Mouse (Mus musculus): ENCODE measurements around the gene Gstp2. TPM values are rescaled to one million over a fixed set of nuclear protein-coding genes. Genes with fewer than 3 reads are reported as not detected.
"Not testable (repeated sequence)": the region's sequence is repeated elsewhere in the genome, so short reads cannot be mapped to it uniquely, and the experiment has no call there.

Gstp2 gene
- polyA plus RNA-seq, 1 experiment from 2014 or later = 33.6 TPM

DNA sequence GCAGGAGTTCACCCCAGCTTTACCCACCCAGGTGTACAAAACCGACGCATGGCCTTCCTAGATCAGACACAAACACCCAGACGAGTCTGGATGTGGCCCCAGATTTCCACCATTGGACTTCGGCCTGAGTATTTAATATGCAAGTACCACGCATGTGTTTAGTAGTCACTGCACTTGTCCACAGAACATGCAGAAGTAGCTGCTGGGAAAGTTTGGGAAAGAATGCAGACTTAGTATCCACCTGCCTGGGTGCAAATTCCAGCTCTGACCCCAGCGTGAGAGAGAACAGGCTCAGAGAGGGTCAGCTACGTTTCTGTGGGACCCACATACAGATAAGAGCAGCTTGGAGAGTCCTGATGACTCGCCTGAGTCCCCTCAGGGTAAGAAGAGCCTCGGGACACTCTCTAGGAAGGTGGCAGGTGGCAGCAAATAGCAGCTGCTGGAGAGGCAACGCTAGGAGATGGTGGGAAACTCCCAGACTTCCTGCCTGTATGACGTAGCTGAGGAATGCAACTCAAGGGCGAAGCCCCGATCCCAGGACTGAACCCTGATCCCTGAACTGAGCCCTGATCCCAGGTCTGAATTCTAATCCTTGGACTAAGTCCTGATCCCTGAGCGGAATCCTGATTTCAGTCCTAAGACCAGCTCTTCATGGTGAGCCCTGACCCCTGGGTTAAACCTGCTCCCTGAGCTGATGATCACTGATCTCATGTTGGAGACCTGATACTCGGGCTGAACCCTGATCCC, 10.3 kb upstream of the Gstp2 start:
- 43% methylated on average over 15 of the region's 15 CpGs for WGBS
- no peak overlapping the region for H3K4me2 ChIP-seq (ENCODE audit: low read depth, low read length)
- H3K4me3 ChIP-seq (ENCODE audit: low read length) = no peak overlapping the region
- ATAC-seq = peak; percentile 24
- peak overlapping the region; percentile 11; the same call in 1 of the 2 replicates for H3K9ac ChIP-seq (ENCODE audit: low read depth, low read length)
- no peaks in the 10 kb centered on the region; the same call in 1 of the 2 replicates for H3K9me3 ChIP-seq (ENCODE audit: control insufficient read depth, low read length)
- H3K36me3 ChIP-seq (ENCODE audit: control insufficient read depth, insufficient read depth, low read length) = no peaks in the 10 kb centered on the region
- no peaks in the 10 kb centered on the region for H3K27me3 ChIP-seq (replicated peaks; ENCODE audit: control insufficient read depth, insufficient read depth, low read length)
- H3K4me1 ChIP-seq (ENCODE audit: control insufficient read depth, insufficient read depth, low read length) = peaks cover 15% of the 10 kb centered on the region
- peak overlapping the region; percentile 31 for H3K27ac ChIP-seq (ENCODE audit: low read length)

DNA sequence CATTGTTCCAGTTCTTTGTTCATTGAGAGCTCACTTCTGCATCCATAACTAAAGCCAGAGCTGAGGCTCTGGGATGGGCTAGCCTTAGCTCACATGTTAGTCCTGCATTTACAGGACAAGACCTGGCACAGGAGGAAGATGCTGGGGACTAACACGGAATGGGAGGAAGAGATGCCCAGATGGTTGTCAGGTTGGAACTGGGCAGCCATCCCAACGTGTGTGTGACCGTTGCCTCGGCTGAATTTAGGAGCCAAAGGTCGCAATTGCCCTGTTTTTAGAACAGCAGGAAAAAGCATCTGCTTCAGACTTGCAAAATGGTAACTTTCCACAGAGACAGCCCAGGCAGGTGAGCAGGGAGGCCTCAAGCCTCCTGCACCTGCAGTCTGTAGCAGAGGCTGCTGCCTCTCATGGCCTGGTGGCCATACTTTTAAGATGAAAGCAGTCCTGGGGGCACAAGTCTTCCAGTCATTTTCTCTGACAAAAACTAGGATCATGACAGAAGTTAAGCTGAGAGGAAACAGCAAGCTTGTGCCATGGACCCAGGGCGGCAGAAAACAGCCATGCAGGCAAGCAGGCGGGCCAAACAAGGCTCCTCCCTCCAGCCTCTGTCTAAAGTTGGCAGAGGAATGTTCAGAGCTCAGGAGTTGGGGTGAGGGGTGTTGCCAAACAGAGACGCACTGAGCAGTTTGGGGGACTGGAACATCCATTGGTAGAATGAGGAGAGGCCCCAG, 9.6 kb upstream of the Gstp2 start:
- Histone ChIP-seq H3K27me3 (replicated peaks; ENCODE audit: control insufficient read depth, insufficient read depth, low read length) (no peaks in the 10 kb centered on the region), H3K4me1 (ENCODE audit: control insufficient read depth, insufficient read depth, low read length) (peaks cover 15% of the 10 kb centered on the region), H3K9me3 (ENCODE audit: control insufficient read depth, low read length) (no peaks in the 10 kb centered on the region; the same call in 1 of the 2 replicates), H3K36me3 (ENCODE audit: control insufficient read depth, insufficient read depth, low read length) (no peaks in the 10 kb centered on the region), H3K9ac (ENCODE audit: low read depth, low read length) (no peak overlapping the region), H3K27ac (ENCODE audit: low read length) (0 out of 2 replicates have a peak overlapping the region, but pooled peaks have one; percentile 16), H3K4me3 (ENCODE audit: low read length) (no peak overlapping the region), H3K4me2 (ENCODE audit: low read depth, low read length) (no peak overlapping the region)
- 70% methylated on average over 8 of the region's 8 CpGs for WGBS
- no peak for ATAC-seq

DNA sequence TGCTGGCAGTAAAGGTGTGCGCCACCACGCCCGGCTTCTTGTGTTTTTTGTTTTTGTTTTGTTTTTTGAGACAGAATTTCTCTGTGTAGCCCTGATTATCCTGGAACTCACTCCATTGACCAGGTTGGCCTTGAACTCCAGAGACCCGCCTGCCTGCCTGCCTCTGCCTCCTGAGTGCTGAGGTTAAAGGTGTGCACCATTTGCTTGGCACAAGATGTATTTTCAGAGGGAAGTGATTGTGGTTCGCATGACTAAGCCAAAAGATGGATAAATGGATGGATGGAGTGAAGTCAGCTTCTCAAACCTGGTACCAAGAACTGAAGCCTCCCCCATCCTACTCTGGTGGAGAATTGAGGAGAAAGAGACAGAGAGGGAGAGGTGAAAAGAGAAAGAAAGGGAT, 8.8 kb upstream of the Gstp2 start:
- WGBS = 88% methylated on average over 5 of the region's 5 CpGs
- no peaks in the 10 kb centered on the region; the same call in 1 of the 2 replicates for H3K9me3 ChIP-seq (ENCODE audit: control insufficient read depth, low read length)
- ATAC-seq = no peak
- H3K4me2 ChIP-seq (ENCODE audit: low read depth, low read length) = no peak overlapping the region
- no peaks in the 10 kb centered on the region for H3K36me3 ChIP-seq (ENCODE audit: control insufficient read depth, insufficient read depth, low read length)
- peaks cover 15% of the 10 kb centered on the region for H3K4me1 ChIP-seq (ENCODE audit: control insufficient read depth, insufficient read depth, low read length)
- H3K9ac ChIP-seq (ENCODE audit: low read depth, low read length) = no peak overlapping the region
- H3K27me3 ChIP-seq (replicated peaks; ENCODE audit: control insufficient read depth, insufficient read depth, low read length) = no peaks in the 10 kb centered on the region
- no peak overlapping the region for H3K4me3 ChIP-seq (ENCODE audit: low read length)
- no peak overlapping the region for H3K27ac ChIP-seq (ENCODE audit: low read length)

DNA sequence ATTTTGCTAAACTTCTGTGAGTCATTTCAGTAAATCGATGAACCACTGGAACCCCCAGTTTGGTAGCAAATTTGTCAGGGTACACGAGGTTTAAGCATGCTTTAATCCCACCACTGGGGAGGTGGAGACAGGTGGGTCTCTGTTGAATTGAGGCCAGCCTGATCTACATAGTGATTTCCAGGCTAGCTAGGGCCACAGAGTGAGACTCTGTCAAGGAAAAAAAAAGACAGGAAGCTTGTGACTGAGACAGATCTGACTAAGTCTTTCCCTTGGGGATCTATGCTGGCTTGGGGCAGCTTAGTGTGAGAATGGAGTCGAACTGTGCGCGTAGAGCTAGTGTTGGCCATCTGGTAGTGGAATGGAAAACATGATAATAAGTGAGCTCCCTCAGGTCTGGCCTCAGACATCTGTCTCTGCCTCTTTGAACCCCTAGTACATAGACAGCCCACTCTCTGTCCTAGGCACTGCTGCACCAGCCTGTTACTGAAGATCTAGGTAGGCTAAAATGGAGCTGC, 6.8 kb upstream of the Gstp2 start:
- Histone ChIP-seq H3K4me2 (ENCODE audit: low read depth, low read length) (no peak overlapping the region), H3K27me3 (replicated peaks; ENCODE audit: control insufficient read depth, insufficient read depth, low read length) (no peaks in the 10 kb centered on the region), H3K4me3 (ENCODE audit: low read length) (no peak overlapping the region), H3K4me1 (ENCODE audit: control insufficient read depth, insufficient read depth, low read length) (peaks cover 15% of the 10 kb centered on the region), H3K9ac (ENCODE audit: low read depth, low read length) (no peak overlapping the region), H3K27ac (ENCODE audit: low read length) (no peak overlapping the region), H3K9me3 (ENCODE audit: control insufficient read depth, low read length) (no peaks in the 10 kb centered on the region; the same call in 1 of the 2 replicates), H3K36me3 (ENCODE audit: control insufficient read depth, insufficient read depth, low read length) (no peaks in the 10 kb centered on the region)
- ATAC-seq = no peak
- 80% methylated on average over 5 of the region's 5 CpGs for WGBS

DNA sequence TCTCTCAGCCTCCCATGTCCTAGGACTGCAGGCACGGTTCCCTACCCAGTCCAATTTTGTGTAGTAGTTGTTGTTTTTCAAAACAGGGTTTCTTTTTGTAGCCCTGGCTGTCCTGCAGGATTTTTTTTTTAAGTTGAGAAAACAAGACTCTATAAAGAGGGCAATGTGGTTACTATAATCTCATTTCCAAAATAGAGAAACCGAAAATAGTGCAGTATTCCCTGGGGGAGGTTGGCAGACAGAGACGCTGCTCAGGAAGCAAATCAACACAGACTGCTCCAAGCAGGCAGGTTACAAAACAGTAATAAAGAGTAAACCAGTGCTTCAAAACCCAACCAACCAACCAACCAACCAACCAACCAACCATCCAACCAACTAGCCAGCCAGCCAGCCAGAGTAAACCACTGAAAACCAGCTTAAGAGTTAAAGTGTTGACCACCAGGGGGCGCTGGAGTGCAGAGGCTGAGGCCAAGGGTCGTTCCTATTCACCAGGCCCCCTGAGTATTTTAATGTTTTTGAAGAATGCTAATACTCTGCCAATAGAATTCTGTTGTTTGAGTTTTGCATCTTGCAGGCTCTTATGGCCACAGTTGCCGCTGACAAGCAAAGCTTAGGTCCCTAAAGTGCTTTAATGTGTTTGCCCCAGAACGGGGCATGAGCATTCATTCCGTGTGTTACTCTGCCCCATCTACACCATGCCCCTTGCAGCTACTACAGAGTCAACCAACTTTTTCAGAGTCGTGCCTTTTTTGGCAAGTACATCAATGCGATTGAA, 6.1 kb upstream of the Gstp2 start:
- Histone ChIP-seq H3K27ac (ENCODE audit: low read length) (no peak overlapping the region), H3K9ac (ENCODE audit: low read depth, low read length) (no peak overlapping the region), H3K9me3 (ENCODE audit: control insufficient read depth, low read length) (no peaks in the 10 kb centered on the region; the same call in 1 of the 2 replicates), H3K4me2 (ENCODE audit: low read depth, low read length) (no peak overlapping the region), H3K4me1 (ENCODE audit: control insufficient read depth, insufficient read depth, low read length) (peaks cover 12% of the 10 kb centered on the region), H3K27me3 (replicated peaks; ENCODE audit: control insufficient read depth, insufficient read depth, low read length) (no peaks in the 10 kb centered on the region), H3K36me3 (ENCODE audit: control insufficient read depth, insufficient read depth, low read length) (no peaks in the 10 kb centered on the region), H3K4me3 (ENCODE audit: low read length) (no peak overlapping the region)
- WGBS = 52% methylated on average over 10 of the region's 10 CpGs
- no peak for ATAC-seq

DNA sequence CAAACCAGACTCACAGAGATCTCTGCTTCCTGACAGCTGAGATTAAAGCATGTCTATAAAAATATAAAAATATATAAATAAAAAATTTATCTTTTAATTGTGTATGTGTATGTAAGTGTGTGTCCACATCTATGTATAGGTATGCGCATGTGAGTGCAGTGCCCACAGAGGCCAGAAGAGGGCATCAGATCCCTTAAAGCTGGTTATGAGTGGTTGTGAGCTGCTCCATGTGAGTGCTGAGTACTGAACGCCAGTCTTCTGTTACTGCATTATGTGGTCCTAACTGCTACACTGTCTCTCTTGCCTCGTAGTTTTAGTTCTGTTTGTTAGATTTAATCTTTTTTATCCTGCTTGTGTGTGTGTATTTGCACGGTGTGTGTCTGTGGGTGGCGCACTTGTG, 5.2 kb upstream of the Gstp2 start:
- Histone ChIP-seq H3K9ac (ENCODE audit: low read depth, low read length) (no peak overlapping the region), H3K4me1 (ENCODE audit: control insufficient read depth, insufficient read depth, low read length) (peaks cover 6% of the 10 kb centered on the region; the same call in 1 of the 2 replicates), H3K4me2 (ENCODE audit: low read depth, low read length) (no peak overlapping the region), H3K36me3 (ENCODE audit: control insufficient read depth, insufficient read depth, low read length) (no peaks in the 10 kb centered on the region), H3K27me3 (replicated peaks; ENCODE audit: control insufficient read depth, insufficient read depth, low read length) (no peaks in the 10 kb centered on the region), H3K27ac (ENCODE audit: low read length) (no peak overlapping the region), H3K4me3 (ENCODE audit: low read length) (no peak overlapping the region), H3K9me3 (ENCODE audit: control insufficient read depth, low read length) (no peaks in the 10 kb centered on the region; the same call in 1 of the 2 replicates)
- no peak for ATAC-seq
- 95% methylated on average over 5 of the region's 5 CpGs for WGBS

DNA sequence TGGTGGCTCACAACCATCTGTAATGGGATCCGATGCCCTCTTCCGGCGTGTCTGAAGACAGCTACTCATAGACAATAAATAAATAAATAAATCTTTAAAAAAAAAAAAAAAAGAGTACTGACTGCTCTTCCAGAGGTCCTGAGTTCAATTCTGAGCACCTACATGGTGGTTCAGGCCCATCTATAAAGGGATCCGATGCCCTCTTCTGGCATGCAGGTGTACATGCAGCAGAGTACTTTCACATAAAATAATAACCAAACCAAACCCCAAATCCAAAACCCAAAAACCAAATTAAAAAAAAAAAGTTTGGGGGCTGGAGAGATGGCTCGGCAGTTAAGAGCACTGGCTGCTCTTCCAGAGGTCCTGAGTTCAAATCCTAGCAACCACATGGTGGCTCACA, 3.2 kb upstream of the Gstp2 start:
- H3K36me3 ChIP-seq (ENCODE audit: control insufficient read depth, insufficient read depth, low read length); H3K27ac ChIP-seq (ENCODE audit: low read length); H3K27me3 ChIP-seq (replicated peaks; ENCODE audit: control insufficient read depth, insufficient read depth, low read length): not testable (repeated sequence)

DNA sequence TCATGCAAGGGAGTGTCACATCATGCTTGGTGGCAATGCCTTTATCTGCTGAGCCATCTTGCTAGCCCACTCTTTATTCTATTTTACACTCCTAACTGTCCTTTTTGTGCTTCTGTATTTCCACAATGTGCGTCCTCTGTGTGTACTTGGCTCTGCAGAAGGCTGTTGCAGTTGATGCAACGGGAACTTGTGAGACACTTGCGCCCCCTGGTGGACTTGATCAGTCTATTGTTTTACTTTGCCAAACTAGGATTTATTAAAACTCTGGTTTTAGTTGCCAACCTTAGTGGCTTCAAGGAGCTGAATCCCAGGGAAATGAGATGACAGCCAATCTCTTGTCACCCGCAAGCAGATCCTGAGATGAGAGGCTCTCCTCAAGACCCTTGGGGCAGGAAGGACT, 2.0 kb upstream of the Gstp2 start:
- Histone ChIP-seq H3K4me2 (ENCODE audit: low read depth, low read length) (no peak overlapping the region), H3K9ac (ENCODE audit: low read depth, low read length) (no peak overlapping the region), H3K27me3 (replicated peaks; ENCODE audit: control insufficient read depth, insufficient read depth, low read length) (no peaks in the 10 kb centered on the region), H3K27ac (ENCODE audit: low read length) (no peak overlapping the region), H3K4me1 (ENCODE audit: control insufficient read depth, insufficient read depth, low read length) (peaks cover 4% of the 10 kb centered on the region; the same call in 1 of the 2 replicates), H3K36me3 (ENCODE audit: control insufficient read depth, insufficient read depth, low read length) (no peaks in the 10 kb centered on the region), H3K4me3 (ENCODE audit: low read length) (no peak overlapping the region), H3K9me3 (ENCODE audit: control insufficient read depth, low read length) (no peaks in the 10 kb centered on the region; the same call in 1 of the 2 replicates)
- ATAC-seq = no peak
- WGBS = 22% methylated on average over 4 of the region's 4 CpGs

More for the DNA sequence above, 3.2 kb upstream of the Gstp2 start:
- H3K4me1 ChIP-seq (ENCODE audit: control insufficient read depth, insufficient read depth, low read length); ATAC-seq; H3K4me3 ChIP-seq (ENCODE audit: low read length); H3K9ac ChIP-seq (ENCODE audit: low read depth, low read length); H3K9me3 ChIP-seq (ENCODE audit: control insufficient read depth, low read length); H3K4me2 ChIP-seq (ENCODE audit: low read depth, low read length): not testable (repeated sequence)
- WGBS = 86% methylated on average over 5 of the region's 5 CpGs

DNA sequence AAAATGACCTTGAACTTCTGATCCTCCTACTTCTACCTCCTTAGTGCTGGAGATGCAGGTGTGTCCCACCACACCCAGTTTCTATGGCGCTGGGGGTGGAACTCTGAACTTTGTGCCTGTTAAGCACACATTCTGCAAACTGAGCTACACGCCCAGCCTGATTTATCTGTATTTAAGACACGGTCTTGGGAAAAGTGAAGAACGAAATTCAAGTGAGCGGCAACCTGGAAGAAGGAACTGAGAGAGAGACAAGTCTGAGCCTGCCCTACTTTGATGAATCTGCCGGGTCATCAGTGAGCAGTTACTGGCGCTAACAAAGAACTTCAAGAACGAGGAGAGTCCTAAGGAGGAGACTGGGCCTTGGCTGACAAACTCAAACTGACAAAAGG, 1.0 kb upstream of the Gstp2 start:
- Histone ChIP-seq H3K9ac (ENCODE audit: low read depth, low read length) (0 out of 2 replicates have a peak overlapping the region, but pooled peaks have one; percentile 12), H3K27me3 (replicated peaks; ENCODE audit: control insufficient read depth, insufficient read depth, low read length) (no peaks in the 10 kb centered on the region), H3K9me3 (ENCODE audit: control insufficient read depth, low read length) (no peaks in the 10 kb centered on the region; the same call in 1 of the 2 replicates), H3K4me2 (ENCODE audit: low read depth, low read length) (peak overlapping the region; percentile 19), H3K4me1 (ENCODE audit: control insufficient read depth, insufficient read depth, low read length) (peaks cover 4% of the 10 kb centered on the region; the same call in 1 of the 2 replicates), H3K4me3 (ENCODE audit: low read length) (no peak overlapping the region), H3K36me3 (ENCODE audit: control insufficient read depth, insufficient read depth, low read length) (no peaks in the 10 kb centered on the region), H3K27ac (ENCODE audit: low read length) (peak overlapping the region; percentile 94)
- peak; percentile 87 for ATAC-seq
- WGBS = 63% methylated on average over 8 of the region's 8 CpGs
